Mouse (Mus musculus) liver, embryonic 16.5 days (tissue): ENCODE data around the gene Pts. TPM values are rescaled to one million over a fixed set of nuclear protein-coding genes. Genes with fewer than 3 reads are reported as not detected.

Source experiments
- ATAC-seq: fragments of 200-750 bp; cut with Nextera tagmentation; 2 replicates; pipeline ENCODE4 v1.8.0; 2017; ENCODE audit warnings: low read depth, mild to moderate bottlenecking, moderate number of reproducible peaks, moderate library complexity
- H3K27ac ChIP-seq: fragments of 300-500 bp; sonication (generic); 2 replicates; pipeline ENCODE4 v1.5.1; 2014; ENCODE audit warnings: mild to moderate bottlenecking, low read length
- H3K27me3 ChIP-seq: fragments of 300-500 bp; sonication (generic); 2 replicates; pipeline ENCODE4 v1.6.1; 2014; ENCODE audit warnings: low read depth, low read length, mixed read lengths; ENCODE audit not compliant: control insufficient read depth, insufficient read depth
- H3K36me3 ChIP-seq: fragments of 300-500 bp; sonication (generic); 2 replicates; pipeline ENCODE4 v1.6.1; 2014; ENCODE audit warnings: mild to moderate bottlenecking; ENCODE audit not compliant: control insufficient read depth, insufficient read depth
- H3K4me1 ChIP-seq: fragments of 300-500 bp; sonication (generic); 2 replicates; pipeline ENCODE4 v1.6.1; 2014; ENCODE audit warnings: low read depth, low read length, mixed read lengths; ENCODE audit not compliant: control insufficient read depth
- H3K4me2 ChIP-seq: fragments of 300-500 bp; sonication (generic); 2 replicates; pipeline ENCODE4 v1.6.1; 2014; ENCODE audit warnings: low read depth, low read length, mixed read lengths
- H3K4me3 ChIP-seq: fragments of 300-500 bp; sonication (generic); 2 replicates; pipeline ENCODE4 v1.5.1; 2014; ENCODE audit warnings: low read depth, mild to moderate bottlenecking, low read length
- H3K9ac ChIP-seq: fragments of 300-500 bp; sonication (generic); 2 replicates; pipeline ENCODE4 v1.6.1; 2014; ENCODE audit warnings: low read depth, low read length
- H3K9me3 ChIP-seq: fragments of 300-500 bp; sonication (generic); replicated peaks from 2 replicates; pipeline ENCODE4 v1.6.1; 2016; ENCODE audit warnings: low read length; ENCODE audit not compliant: control insufficient read depth
- WGBS: fragments of 180-500 bp; shearing (Covaris S2); extraction: QIAGEN DNeasy Blood & Tissue Kit; methylation state at CpG from one replicate; pipeline ENCODE4 v1.1.7; 2014; ENCODE audit not compliant: insufficient replicate concordance; 5-methylcytosine and 5-hydroxymethylcytosine counted together
- polyA plus RNA-seq: library from polyadenylated mRNA; unstranded; fragments of >200 nt; fragmentation: Nextera tagmentation; extraction: Ambion mirVana; gene quantifications from 2 replicates; pipeline ENCODE4 v1.2.1, GENCODE M21; 2015

Gene Pts
- polyA plus RNA-seq, 1 experiment from 2014 or later = 30.1 TPM

- H3K4me2 ChIP-seq = no peak overlapping the region
- no peak overlapping the region for H3K9ac ChIP-seq
- no peaks in the 10 kb centered on the region for H3K27me3 ChIP-seq
- H3K4me3 ChIP-seq = no peak overlapping the region
- peaks cover 2% of the 10 kb centered on the region for H3K4me1 ChIP-seq
- ATAC-seq = no peak
- no peak overlapping the region for H3K27ac ChIP-seq
- no peaks in the 10 kb centered on the region for H3K9me3 ChIP-seq
- H3K36me3 ChIP-seq = no peaks in the 10 kb centered on the region
- WGBS = 33% methylated on average over 7 of the region's 7 CpGs
These were observed 8.1 kb upstream of the Pts start for GRCm38 (mm10) chr9:50536603-50537135.

GRCm38 (mm10) chr9:50535930-50536329, 7.4 kb upstream of the Pts start:
- Histone ChIP-seq H3K27me3 (no peaks in the 10 kb centered on the region), H3K9me3 (no peaks in the 10 kb centered on the region), H3K4me2 (no peak overlapping the region), H3K4me3 (no peak overlapping the region), H3K9ac (no peak overlapping the region), H3K4me1 (peaks cover 2% of the 10 kb centered on the region), H3K36me3 (no peaks in the 10 kb centered on the region), H3K27ac (no peak overlapping the region)
- 55% methylated on average over 5 of the region's 5 CpGs for WGBS
- peak; percentile 71 for ATAC-seq

GRCm38 (mm10) chr9:50533791-50534190, 5.3 kb upstream of the Pts start:
- no peaks in the 10 kb centered on the region for H3K27me3 ChIP-seq
- H3K4me3 ChIP-seq = no peak overlapping the region
- H3K27ac ChIP-seq = peak overlapping the region; percentile 21; the same call in 1 of the 2 replicates
- H3K4me1 ChIP-seq = peaks cover 2% of the 10 kb centered on the region
- H3K36me3 ChIP-seq = no peaks in the 10 kb centered on the region
- WGBS = 55% methylated on average over 3 of the region's 3 CpGs
- ATAC-seq = no peak
- H3K9ac ChIP-seq = no peak overlapping the region
- H3K9me3 ChIP-seq = no peaks in the 10 kb centered on the region
- H3K4me2 ChIP-seq = peak overlapping the region; percentile 22

DNA sequence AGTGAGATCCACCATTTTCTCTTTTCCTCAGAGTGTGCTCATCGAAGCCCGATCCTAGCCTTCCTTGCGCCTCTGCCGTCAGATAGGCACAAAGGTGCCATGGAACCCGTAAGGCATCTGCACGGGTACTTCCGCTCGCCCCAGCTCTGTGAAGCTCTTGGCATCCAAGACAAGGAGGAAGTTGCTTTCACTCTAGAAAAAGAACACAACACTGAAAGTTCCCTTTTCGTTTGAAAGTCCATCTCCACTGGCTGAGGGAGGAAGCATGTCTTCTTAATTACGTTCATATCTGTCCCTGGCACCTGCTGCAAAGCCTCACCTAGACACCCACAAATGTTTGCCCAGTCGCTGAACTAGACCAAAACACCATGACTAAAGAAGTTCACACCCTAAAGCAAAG, 4.8 kb upstream of the Pts start:
- H3K4me3 ChIP-seq = 0 out of 2 replicates have a peak overlapping the region, but pooled peaks have one; percentile 1
- 18% methylated on average over 11 of the region's 11 CpGs for WGBS
- no peaks in the 10 kb centered on the region for H3K27me3 ChIP-seq
- no peaks in the 10 kb centered on the region for H3K36me3 ChIP-seq
- peak overlapping the region; percentile 22 for H3K4me2 ChIP-seq
- H3K4me1 ChIP-seq = peaks cover 2% of the 10 kb centered on the region
- no peak overlapping the region for H3K9ac ChIP-seq
- no peaks in the 10 kb centered on the region for H3K9me3 ChIP-seq
- H3K27ac ChIP-seq = peak overlapping the region; percentile 21; the same call in 1 of the 2 replicates
- ATAC-seq = no peak

- no peaks in the 10 kb centered on the region for H3K27me3 ChIP-seq
- no peak overlapping the region for H3K27ac ChIP-seq
- H3K4me1 ChIP-seq = peaks cover 14% of the 10 kb centered on the region
- 28% methylated on average over 2 of the region's 2 CpGs for WGBS
- H3K36me3 ChIP-seq = no peaks in the 10 kb centered on the region
- ATAC-seq = no peak
- H3K9me3 ChIP-seq = no peaks in the 10 kb centered on the region
- H3K4me3 ChIP-seq = no peak overlapping the region
- no peak overlapping the region for H3K4me2 ChIP-seq
- H3K9ac ChIP-seq = no peak overlapping the region
These were observed 2.4 kb upstream of the Pts start for GRCm38 (mm10) chr9:50530890-50531289.

- Histone ChIP-seq H3K4me1 (peaks cover 12% of the 10 kb centered on the region), H3K4me3 (peak overlapping the region; percentile 91), H3K4me2 (peak overlapping the region; percentile 94), H3K9me3 (no peaks in the 10 kb centered on the region), H3K27me3 (no peaks in the 10 kb centered on the region), H3K27ac (peak overlapping the region; percentile 5; the same call in 1 of the 2 replicates), H3K9ac (peak overlapping the region; percentile 89), H3K36me3 (no peaks in the 10 kb centered on the region)
- no peak for ATAC-seq
- 28% methylated on average over 7 of the region's 7 CpGs for WGBS
These were observed 664 bp downstream of the Pts start for GRCm38 (mm10) chr9:50527860-50528259.

DNA sequence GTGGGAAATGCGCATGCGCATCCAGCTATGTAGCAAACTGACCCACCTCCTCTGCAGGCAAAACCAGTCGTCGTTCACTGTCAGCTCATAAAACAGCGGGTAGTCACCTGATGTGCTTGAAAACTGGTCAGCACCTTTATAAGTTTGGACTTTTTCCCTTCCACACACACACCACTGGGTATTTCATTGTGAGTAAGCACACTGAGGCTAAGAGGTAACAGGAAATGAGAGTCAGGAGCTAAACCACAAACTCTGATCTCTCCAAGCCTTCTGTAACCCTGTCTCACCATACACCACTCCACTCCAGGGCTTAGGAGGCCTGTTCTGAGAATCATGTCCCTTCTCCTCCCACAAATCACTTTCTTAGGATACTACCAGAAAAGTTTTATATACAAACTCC, 2.9 kb downstream of the Pts start:
- Histone ChIP-seq H3K4me3 (no peak overlapping the region), H3K36me3 (no peaks in the 10 kb centered on the region; the same call in none of the 2 replicates), H3K9ac (no peak overlapping the region), H3K4me1 (peaks cover 12% of the 10 kb centered on the region), H3K9me3 (no peaks in the 10 kb centered on the region), H3K27me3 (no peaks in the 10 kb centered on the region), H3K27ac (no peak overlapping the region), H3K4me2 (no peak overlapping the region)
- no peak for ATAC-seq
- 57% methylated on average over 5 of the region's 5 CpGs for WGBS

DNA sequence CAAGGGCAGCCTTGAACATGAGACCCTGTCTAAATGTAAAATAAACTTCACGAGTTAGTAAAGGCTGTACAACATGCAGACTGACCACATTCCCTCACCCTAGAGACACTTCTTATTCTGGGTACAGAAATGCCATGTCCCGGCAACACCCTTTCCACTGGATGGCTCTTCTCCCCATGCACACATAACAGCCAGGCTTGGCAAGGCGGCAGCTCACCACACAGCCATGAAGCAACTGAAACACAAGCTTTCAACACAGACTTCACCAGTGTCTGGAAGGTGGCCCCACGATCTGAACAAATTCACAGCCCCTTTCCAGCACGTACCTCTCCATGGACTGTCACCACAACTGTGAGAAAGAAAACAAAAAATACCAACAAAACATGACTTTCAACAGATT, 3.6 kb downstream of the Pts start:
- 74% methylated on average over 5 of the region's 5 CpGs for WGBS
- H3K4me1 ChIP-seq = peaks cover 12% of the 10 kb centered on the region
- no peaks in the 10 kb centered on the region for H3K27me3 ChIP-seq
- no peaks in the 10 kb centered on the region; the same call in none of the 2 replicates for H3K36me3 ChIP-seq
- H3K4me2 ChIP-seq = no peak overlapping the region
- H3K27ac ChIP-seq = no peak overlapping the region
- ATAC-seq = no peak
- no peaks in the 10 kb centered on the region for H3K9me3 ChIP-seq
- no peak overlapping the region for H3K9ac ChIP-seq
- no peak overlapping the region for H3K4me3 ChIP-seq

- WGBS = 57% methylated on average over 5 of the region's 5 CpGs
- Histone ChIP-seq H3K27ac (no peak overlapping the region), H3K36me3 (no peaks in the 10 kb centered on the region; the same call in none of the 2 replicates), H3K9ac (no peak overlapping the region), H3K4me1 (peaks cover 7% of the 10 kb centered on the region; the same call in 1 of the 2 replicates), H3K27me3 (no peaks in the 10 kb centered on the region), H3K4me2 (no peak overlapping the region), H3K9me3 (no peaks in the 10 kb centered on the region), H3K4me3 (no peak overlapping the region)
- ATAC-seq = no peak
These were observed 6.0 kb downstream of the Pts start for GRCm38 (mm10) chr9:50522574-50522973.
